ENCODE assay signal across 10 mouse cellular contexts in the genomic region with DNA sequence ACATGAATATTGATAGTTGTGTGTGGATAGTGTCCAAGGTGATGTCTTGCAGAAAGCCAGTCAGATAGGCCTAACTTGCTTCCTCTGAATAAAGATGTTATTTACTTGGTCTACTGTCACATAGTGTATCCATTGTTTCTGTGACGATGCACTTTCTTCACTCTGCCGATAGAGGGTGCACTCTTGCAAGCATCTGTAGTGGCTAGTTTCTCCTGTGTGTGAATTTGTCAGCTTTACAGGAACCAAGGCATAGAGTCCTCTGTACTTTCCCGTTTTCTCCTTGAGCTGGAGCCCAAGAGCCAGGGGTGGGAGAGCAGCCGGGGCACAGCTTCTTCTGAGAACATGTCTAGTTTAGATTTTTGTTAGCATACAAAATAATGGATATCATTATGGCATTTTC. TPM values are rescaled to one million over a fixed set of nuclear protein-coding genes. Genes with fewer than 3 reads are reported as not detected.
DNase-seq lines count a peak whose midpoint lies in the region; ATAC-seq and TF ChIP-seq lines count a peak whose summit lies in the region.
"Had no signal": no experiment of that assay in that cellular context is flagged by ENCODE, and none has a peak within 500 bp of the region (broad histone marks: within the 10 kb centered on the region; RNA-seq: fewer than 3 reads in every experiment).

No protein-coding gene starts in this region.

- no peak overlapping the region for H3K4me3 ChIP-seq in hindbrain, embryonic 14.5 days (replicated peaks; ENCODE audit: low read length)
- H3K4me3 ChIP-seq in hindbrain, embryonic 12.5 days = no peak overlapping the region
- H3K4me3 ChIP-seq in intestine, postnatal 0 days (ENCODE audit: low read depth, low read length) = no peak overlapping the region
- H3K4me3 ChIP-seq in forebrain, embryonic 10.5 days = no peak overlapping the region
- H3K4me3 ChIP-seq: embryonic facial prominence, embryonic 12.5 days; limb, embryonic 12.5 days had no signal

- no peaks in the 10 kb centered on the region for H3K27me3 ChIP-seq in hindbrain, embryonic 14.5 days (ENCODE audit: control insufficient read depth, insufficient read depth, low read length)
- no peaks in the 10 kb centered on the region for H3K27me3 ChIP-seq in hindbrain, embryonic 12.5 days
- H3K27me3 ChIP-seq in intestine, postnatal 0 days (replicated peaks; ENCODE audit: control insufficient read depth, insufficient read depth, low read length) = no peaks in the 10 kb centered on the region
- H3K27me3 ChIP-seq in forebrain, embryonic 10.5 days (ENCODE audit: poor library complexity, severe bottlenecking) = no peaks in the 10 kb centered on the region
- H3K27me3 ChIP-seq: embryonic facial prominence, embryonic 12.5 days; limb, embryonic 12.5 days had no signal

- no peaks in the 10 kb centered on the region for H3K9me3 ChIP-seq in hindbrain, embryonic 14.5 days (ENCODE audit: control insufficient read depth, low read length)
- no peaks in the 10 kb centered on the region for H3K9me3 ChIP-seq in hindbrain, embryonic 12.5 days (replicated peaks)
- H3K9me3 ChIP-seq in intestine, postnatal 0 days (ENCODE audit: control insufficient read depth) = no peaks in the 10 kb centered on the region
- no peaks in the 10 kb centered on the region for H3K9me3 ChIP-seq in forebrain, embryonic 10.5 days
- H3K9me3 ChIP-seq: embryonic facial prominence, embryonic 12.5 days; limb, embryonic 12.5 days had no signal

- ATAC-seq in hindbrain, embryonic 14.5 days (ENCODE audit: low FRiP score) = no peak
- no peak for ATAC-seq in hindbrain, embryonic 12.5 days (ENCODE audit: low FRiP score)
- no peak for ATAC-seq in intestine, postnatal 0 days

- no peak overlapping the region for H3K27ac ChIP-seq in hindbrain, embryonic 14.5 days
- H3K27ac ChIP-seq in hindbrain, embryonic 12.5 days = no peak overlapping the region
- no peak overlapping the region for H3K27ac ChIP-seq in intestine, postnatal 0 days (ENCODE audit: low read depth, low read length)
- no peak overlapping the region for H3K27ac ChIP-seq in forebrain, embryonic 10.5 days
- H3K27ac ChIP-seq: embryonic facial prominence, embryonic 12.5 days; limb, embryonic 12.5 days had no signal

- peak; percentile 57 for DNase-seq in hindbrain, embryonic 14.5 days (ENCODE audit: low spot score)
- DNase-seq in B cell, adult 2 months = peak; percentile 50 to 52
- peak; percentile 71 for DNase-seq in NIH3T3 (ENCODE audit: low read depth)
- no peak for DNase-seq in frontal cortex, postnatal 25 days (ENCODE audit: low spot score in 2 of 2)
- no peak for DNase-seq in frontal cortex, postnatal 10 days (ENCODE audit: low spot score in 2 of 2)
- no peak for DNase-seq in forebrain, embryonic 10.5 days (ENCODE audit: extremely low spot score, low spot score)

- TF ChIP-seq CTCF in intestine, postnatal 0 days (IDR thresholded peaks at IDR 0.05; ENCODE audit: low read depth) = peak; percentile 91

- no peaks in the 10 kb centered on the region for H3K4me1 ChIP-seq in hindbrain, embryonic 14.5 days (replicated peaks; ENCODE audit: control insufficient read depth, insufficient read depth, low read length)
- no peaks in the 10 kb centered on the region for H3K4me1 ChIP-seq in hindbrain, embryonic 12.5 days
- no peaks in the 10 kb centered on the region for H3K4me1 ChIP-seq in intestine, postnatal 0 days (replicated peaks; ENCODE audit: control insufficient read depth, insufficient read depth, low read length)
- H3K4me1 ChIP-seq in forebrain, embryonic 10.5 days = no peaks in the 10 kb centered on the region
- H3K4me1 ChIP-seq: embryonic facial prominence, embryonic 12.5 days; limb, embryonic 12.5 days had no signal

- H3K36me3 ChIP-seq in hindbrain, embryonic 14.5 days (replicated peaks; ENCODE audit: control insufficient read depth, insufficient read depth) = peaks cover 64% of the 10 kb centered on the region
- peaks cover 74% of the 10 kb centered on the region for H3K36me3 ChIP-seq in hindbrain, embryonic 12.5 days
- peaks cover 53% of the 10 kb centered on the region for H3K36me3 ChIP-seq in intestine, postnatal 0 days (ENCODE audit: control insufficient read depth, insufficient read depth)
- peaks cover 93% of the 10 kb centered on the region for H3K36me3 ChIP-seq in forebrain, embryonic 10.5 days (replicated peaks)

- 52% methylated on average over 4 of the region's 4 CpGs for WGBS in hindbrain, embryonic 14.5 days
- WGBS in hindbrain, embryonic 12.5 days = 51% methylated on average over 4 of the region's 4 CpGs
- WGBS in intestine, postnatal 0 days = 45% methylated on average over 4 of the region's 4 CpGs
- 48% methylated on average over 4 of the region's 4 CpGs for whole genome bisulfite sequencing in forebrain, embryonic 10.5 days

- H3K9ac ChIP-seq in hindbrain, embryonic 14.5 days = no peak overlapping the region
- no peak overlapping the region for H3K9ac ChIP-seq in hindbrain, embryonic 12.5 days
- no peak overlapping the region for H3K9ac ChIP-seq in intestine, postnatal 0 days (ENCODE audit: low read depth, low read length)
- H3K9ac ChIP-seq: embryonic facial prominence, embryonic 12.5 days; limb, embryonic 12.5 days had no signal

- no peak overlapping the region for H3K4me2 ChIP-seq in hindbrain, embryonic 14.5 days (replicated peaks)
- no peak overlapping the region for H3K4me2 ChIP-seq in hindbrain, embryonic 12.5 days (replicated peaks)
- no peak overlapping the region for H3K4me2 ChIP-seq in intestine, postnatal 0 days (replicated peaks; ENCODE audit: low read depth)
- H3K4me2 ChIP-seq: embryonic facial prominence, embryonic 12.5 days; limb, embryonic 12.5 days had no signal

RNA-seq across cellular contexts. Expression of a gene that starts 17.0 kb away (rescaled TPM):
- 0.30 and 0.44 TPM in 2 replicates for polyA plus RNA-seq in hindbrain, embryonic 14.5 days (2014; fragmentation: Nextera tagmentation; extraction: Ambion mirVana)
- 2.2 and 2.6 TPM in 2 replicates for polyA plus RNA-seq in hindbrain, embryonic 12.5 days (2016; fragmentation: Nextera tagmentation; extraction: Ambion mirVana)
- 2.6 and 3.0 TPM in 2 replicates for polyA plus RNA-seq in intestine, postnatal 0 days (2015; fragmentation: Nextera tagmentation; extraction: Ambion mirVana)
- polyA plus RNA-seq in forebrain, embryonic 10.5 days (2016; fragmentation: Nextera tagmentation; extraction: Ambion mirVana) = 1.8 and 1.9 TPM in 2 replicates

RNA-seq across cellular contexts. Expression of a gene that starts 23.0 kb away (rescaled TPM):
- not detected in 2 replicates for polyA plus RNA-seq in hindbrain, embryonic 14.5 days (2014; fragmentation: Nextera tagmentation; extraction: Ambion mirVana)
- polyA plus RNA-seq in hindbrain, embryonic 12.5 days (2016; fragmentation: Nextera tagmentation; extraction: Ambion mirVana) = not detected in 2 replicates
- not detected in 2 replicates for polyA plus RNA-seq in intestine, postnatal 0 days (2015; fragmentation: Nextera tagmentation; extraction: Ambion mirVana)
- polyA plus RNA-seq in forebrain, embryonic 10.5 days (2016; fragmentation: Nextera tagmentation; extraction: Ambion mirVana) = not detected in 2 replicates
- polyA plus RNA-seq: embryonic facial prominence, embryonic 12.5 days; limb, embryonic 12.5 days had no signal

RNA-seq across cellular contexts. Expression of a gene that starts 30.5 kb away (rescaled TPM):
- polyA plus RNA-seq in hindbrain, embryonic 14.5 days (2014; fragmentation: Nextera tagmentation; extraction: Ambion mirVana) = 5.6 and 6.0 TPM in 2 replicates
- 11.4 and 11.5 TPM in 2 replicates for polyA plus RNA-seq in hindbrain, embryonic 12.5 days (2016; fragmentation: Nextera tagmentation; extraction: Ambion mirVana)
- 4.3 and 5.2 TPM in 2 replicates for polyA plus RNA-seq in intestine, postnatal 0 days (2015; fragmentation: Nextera tagmentation; extraction: Ambion mirVana)
- 14.5 and 15.0 TPM in 2 replicates for polyA plus RNA-seq in forebrain, embryonic 10.5 days (2016; fragmentation: Nextera tagmentation; extraction: Ambion mirVana)

RNA-seq across cellular contexts. Expression of a gene that starts 30.6 kb away (rescaled TPM):
- 1,505 and 1,749 TPM in 2 replicates for polyA plus RNA-seq in hindbrain, embryonic 14.5 days (2014; fragmentation: Nextera tagmentation; extraction: Ambion mirVana)
- polyA plus RNA-seq in hindbrain, embryonic 12.5 days (2016; fragmentation: Nextera tagmentation; extraction: Ambion mirVana) = 1,230 and 1,343 TPM in 2 replicates
- 2,827 and 3,144 TPM in 2 replicates for polyA plus RNA-seq in intestine, postnatal 0 days (2015; fragmentation: Nextera tagmentation; extraction: Ambion mirVana)
- 1,021 and 1,042 TPM in 2 replicates for polyA plus RNA-seq in forebrain, embryonic 10.5 days (2016; fragmentation: Nextera tagmentation; extraction: Ambion mirVana)

RNA-seq across cellular contexts. Expression of a gene that starts 36.5 kb away (rescaled TPM):
- polyA plus RNA-seq in hindbrain, embryonic 14.5 days (2014; fragmentation: Nextera tagmentation; extraction: Ambion mirVana) = not detected in 2 replicates
- not detected in 2 replicates for polyA plus RNA-seq in hindbrain, embryonic 12.5 days (2016; fragmentation: Nextera tagmentation; extraction: Ambion mirVana)
- polyA plus RNA-seq in intestine, postnatal 0 days (2015; fragmentation: Nextera tagmentation; extraction: Ambion mirVana) = 0.43 and 0.95 TPM in 2 replicates
- polyA plus RNA-seq in forebrain, embryonic 10.5 days (2016; fragmentation: Nextera tagmentation; extraction: Ambion mirVana) = not detected in 2 replicates
- polyA plus RNA-seq: embryonic facial prominence, embryonic 12.5 days; limb, embryonic 12.5 days had no signal

Comparison
In these comparisons a context has a peak if more than half of its experiments do, and no peak if none do; other contexts are left out.
1. DNase-seq: peak in hindbrain, embryonic 14.5 days (single experiment), B cell, adult 2 months (2 of 2) and NIH3T3 (single experiment); none in frontal cortex, postnatal 25 days (0 of 2), frontal cortex, postnatal 10 days (0 of 2) and forebrain, embryonic 10.5 days (single experiment).